9 mouse cellular contexts compared by ENCODE assay signal in the genomic region with DNA sequence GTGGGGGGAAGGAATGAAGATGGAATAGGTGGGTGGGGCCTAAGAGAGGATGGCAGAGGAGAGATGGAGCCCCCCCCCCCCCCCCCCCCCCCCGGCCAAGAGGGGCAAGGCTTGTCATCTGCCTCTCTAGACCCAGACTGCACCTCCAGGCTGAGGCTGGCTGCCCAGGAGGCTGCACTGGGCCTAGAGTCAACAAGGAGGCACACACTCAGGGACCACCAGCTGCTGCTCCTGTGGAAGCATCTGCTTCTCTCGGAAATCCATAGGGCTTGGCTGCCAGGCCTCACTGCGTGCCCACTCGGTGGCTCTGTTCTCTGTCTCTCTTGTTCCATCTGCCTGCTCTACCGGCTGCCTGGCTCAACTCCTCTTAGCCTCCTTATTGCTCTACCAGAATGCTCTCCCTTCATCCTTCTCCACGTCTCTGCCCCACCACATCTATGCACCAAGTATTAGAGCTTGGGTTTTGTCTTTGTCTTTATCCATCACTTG. TPM values are rescaled to one million over a fixed set of nuclear protein-coding genes. Genes with fewer than 3 reads are reported as not detected.
A peak's percentile ranks its signal among the peaks of the same experiment; 100 is the strongest.
DNase-seq lines count a peak whose midpoint lies in the region; ATAC-seq lines count a peak whose summit lies in the region.
"Had no signal": no experiment of that assay in that cellular context is flagged by ENCODE, and none has a peak within 500 bp of the region (broad histone marks: within the 10 kb centered on the region; RNA-seq: fewer than 3 reads in every experiment).

No protein-coding gene starts in this region.

- WGBS in midbrain, embryonic 10.5 days, result 77% methylated on average over 5 of the region's 6 CpGs
- 63% methylated on average over 5 of the region's 6 CpGs for WGBS in midbrain, embryonic 15.5 days
- 73% methylated on average over 5 of the region's 6 CpGs for WGBS in intestine, embryonic 15.5 days

- DNase-seq in midbrain, embryonic 10.5 days (ENCODE audit: low spot score), result no peak
- DNase-seq in cerebellum, postnatal 10 days, result peak; percentile 91 to 94
- peak; percentile 80 for DNase-seq in layer of hippocampus, adult 9-11 months
- peak; percentile 66 for DNase-seq in right cerebral cortex, postnatal 25 days
- no peak for DNase-seq in spleen, postnatal 10 days (ENCODE audit: low spot score in 2 of 2)

- no peak overlapping the region for H3K4me2 ChIP-seq in midbrain, embryonic 15.5 days
- no peak overlapping the region for H3K4me2 ChIP-seq in intestine, embryonic 15.5 days (replicated peaks)
- H3K4me2 ChIP-seq: limb, embryonic 12.5 days had no signal

- peaks cover 34% of the 10 kb centered on the region for H3K4me1 ChIP-seq in midbrain, embryonic 10.5 days
- peaks cover 23% of the 10 kb centered on the region for H3K4me1 ChIP-seq in midbrain, embryonic 15.5 days
- H3K4me1 ChIP-seq in intestine, embryonic 15.5 days (replicated peaks), result peaks cover 15% of the 10 kb centered on the region

- no peak for ATAC-seq in midbrain, embryonic 15.5 days (replicated peaks)
- no peak for ATAC-seq in intestine, embryonic 15.5 days

- no peak overlapping the region for H3K4me3 ChIP-seq in midbrain, embryonic 10.5 days
- no peak overlapping the region for H3K4me3 ChIP-seq in midbrain, embryonic 15.5 days
- no peak overlapping the region for H3K4me3 ChIP-seq in intestine, embryonic 15.5 days (replicated peaks)
- H3K4me3 ChIP-seq: erythroblast, embryonic 14.5 days; limb, embryonic 12.5 days had no signal

- no peak overlapping the region for H3K9ac ChIP-seq in midbrain, embryonic 15.5 days
- H3K9ac ChIP-seq in intestine, embryonic 15.5 days, result no peak overlapping the region
- H3K9ac ChIP-seq: limb, embryonic 12.5 days had no signal

- no peaks in the 10 kb centered on the region for H3K36me3 ChIP-seq in midbrain, embryonic 10.5 days
- H3K36me3 ChIP-seq in midbrain, embryonic 15.5 days (replicated peaks), result no peaks in the 10 kb centered on the region
- H3K36me3 ChIP-seq in intestine, embryonic 15.5 days, result no peaks in the 10 kb centered on the region
- H3K36me3 ChIP-seq: limb, embryonic 12.5 days had no signal

- no peaks in the 10 kb centered on the region for H3K9me3 ChIP-seq in midbrain, embryonic 10.5 days (replicated peaks)
- no peaks in the 10 kb centered on the region for H3K9me3 ChIP-seq in midbrain, embryonic 15.5 days
- no peaks in the 10 kb centered on the region for H3K9me3 ChIP-seq in intestine, embryonic 15.5 days
- H3K9me3 ChIP-seq: limb, embryonic 12.5 days had no signal

- H3K27me3 ChIP-seq in midbrain, embryonic 10.5 days (ENCODE audit: low read depth, poor library complexity, severe bottlenecking), result no peaks in the 10 kb centered on the region
- H3K27me3 ChIP-seq in midbrain, embryonic 15.5 days (replicated peaks), result no peaks in the 10 kb centered on the region; the same call in 1 of the 2 replicates
- no peaks in the 10 kb centered on the region for H3K27me3 ChIP-seq in intestine, embryonic 15.5 days (replicated peaks)
- H3K27me3 ChIP-seq: limb, embryonic 12.5 days had no signal

- H3K27ac ChIP-seq in midbrain, embryonic 10.5 days (replicated peaks), result peak overlapping the region; percentile 73; the same call in 1 of the 2 replicates
- H3K27ac ChIP-seq in midbrain, embryonic 15.5 days, result no peak overlapping the region
- H3K27ac ChIP-seq in intestine, embryonic 15.5 days, result no peak overlapping the region
- H3K27ac ChIP-seq: limb, embryonic 12.5 days had no signal

RNA-seq across cellular contexts. Expression of a gene that starts 38.4 kb away (rescaled TPM):
- polyA plus RNA-seq in midbrain, embryonic 10.5 days (2016; fragmentation: Nextera tagmentation; extraction: Ambion mirVana), result 146 and 147 TPM in 2 replicates
- 52.2 and 53.5 TPM in 2 replicates for polyA plus RNA-seq in midbrain, embryonic 15.5 days (2015; fragmentation: Nextera tagmentation; extraction: Ambion mirVana)
- 42.7 and 55.1 TPM in 2 replicates for polyA plus RNA-seq in intestine, embryonic 15.5 days (2015; fragmentation: Nextera tagmentation; extraction: Ambion mirVana)

Comparison
In these comparisons a context has a peak if more than half of its experiments do, and no peak if none do; other contexts are left out.
1. DNase-seq: peak in cerebellum, postnatal 10 days (2 of 2), layer of hippocampus, adult 9-11 months (single experiment) and right cerebral cortex, postnatal 25 days (single experiment); none in midbrain, embryonic 10.5 days (single experiment) and spleen, postnatal 10 days (0 of 2).